Mouse (Mus musculus) layer of hippocampus, postnatal 36 days (tissue): ENCODE results near the gene Plpp2. TPM values are rescaled to one million over a fixed set of nuclear protein-coding genes. Genes with fewer than 3 reads are reported as not detected.

Experiments
- DNase-seq, 2 experiments: peaks; one replicate each; pipeline ENCODE4 v3.0.0; 2022
- microRNA-seq, 2 experiments: library from miRNA; unstranded; fragments of <30 nt; microRNA quantifications; one replicate each; pipeline ENCODE4 v1.2.0; 2021
- total RNA-seq, 2 experiments: library from RNA; stranded (reverse); gene quantifications; 2 replicates each; pipeline ENCODE4 v1.2.3; 2021

Plpp2 gene
- total RNA-seq, 2 experiments from 2014 or later = 5.3 to 5.9 TPM

DNA sequence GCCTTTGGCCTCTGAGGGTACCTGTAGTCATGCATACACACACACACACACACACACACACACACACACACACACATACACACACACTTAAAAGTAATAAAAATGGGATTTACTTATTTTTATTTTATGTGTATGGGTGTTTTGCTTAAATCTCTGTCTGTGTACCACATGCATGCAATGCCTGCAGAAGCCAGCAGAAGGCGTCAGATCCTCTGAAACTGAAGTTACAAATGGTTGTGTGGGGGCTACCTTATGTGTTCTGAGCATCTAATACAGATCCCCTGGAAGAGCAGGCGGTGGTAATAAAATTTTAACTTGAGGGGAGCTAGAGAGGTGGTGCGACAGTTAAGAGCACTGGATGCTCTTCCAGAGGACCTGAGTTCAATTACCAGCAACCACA, 5.5 kb downstream of the Plpp2 start:
- no peak for DNase-seq

DNA sequence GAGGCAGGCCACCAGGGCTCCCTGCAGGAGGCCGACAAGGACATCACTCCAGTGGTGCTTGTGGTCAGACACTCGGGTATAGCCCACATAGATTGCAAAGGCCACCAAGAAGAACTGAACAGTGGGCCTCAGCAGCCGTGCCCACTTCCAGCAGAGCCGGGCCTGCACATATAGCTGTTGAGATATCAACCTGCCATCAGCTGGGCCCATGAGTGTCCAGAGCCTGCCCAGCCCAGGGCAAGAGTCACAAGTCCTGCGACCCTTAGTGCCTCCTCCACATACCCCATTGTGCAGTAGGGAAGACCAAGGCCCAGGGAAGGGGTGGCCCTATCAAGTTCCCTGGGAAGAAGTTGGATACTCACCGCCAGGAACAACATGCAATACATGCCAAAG, 6.1 kb downstream of the Plpp2 start:
- no peak for DNase-seq

DNA sequence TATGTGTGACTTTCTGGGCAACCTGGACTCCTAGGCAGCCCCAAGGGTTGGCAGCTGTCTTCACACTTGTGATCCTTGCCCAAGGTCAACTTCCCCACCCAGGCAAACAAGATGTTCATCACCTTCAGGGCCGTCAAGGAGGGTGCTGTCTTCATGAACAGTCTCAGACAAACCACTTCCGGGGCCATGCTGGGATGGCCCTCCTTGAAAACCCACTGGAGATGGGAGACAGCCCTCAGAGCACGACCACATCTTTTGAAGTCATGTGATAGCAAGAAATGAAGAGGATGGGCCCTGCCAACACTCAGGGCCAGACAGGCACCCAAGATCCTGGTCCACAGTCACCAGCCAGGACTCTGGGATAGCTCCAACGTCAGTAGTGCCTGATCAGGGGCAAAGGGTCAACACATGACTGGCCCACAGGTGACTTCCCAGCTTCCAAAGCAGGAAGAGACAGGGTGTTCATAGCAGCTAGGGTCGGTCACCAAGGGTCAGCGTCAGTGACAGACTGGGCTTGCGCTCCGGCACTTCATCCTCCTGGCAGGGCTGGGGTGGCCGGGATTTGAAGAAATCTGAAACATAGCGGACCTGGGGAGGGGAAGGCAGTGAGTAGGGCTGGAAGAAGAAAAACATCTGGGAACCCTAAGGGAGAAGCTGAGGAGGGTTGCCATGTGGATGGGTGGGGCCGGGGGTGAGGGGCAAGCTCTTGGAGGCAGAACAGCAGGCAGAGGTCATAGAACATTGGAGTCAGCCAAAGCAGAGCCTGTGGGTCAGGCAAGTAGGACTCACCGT, 6.7 kb downstream of the Plpp2 start:
- DNase-seq = no peak

DNA sequence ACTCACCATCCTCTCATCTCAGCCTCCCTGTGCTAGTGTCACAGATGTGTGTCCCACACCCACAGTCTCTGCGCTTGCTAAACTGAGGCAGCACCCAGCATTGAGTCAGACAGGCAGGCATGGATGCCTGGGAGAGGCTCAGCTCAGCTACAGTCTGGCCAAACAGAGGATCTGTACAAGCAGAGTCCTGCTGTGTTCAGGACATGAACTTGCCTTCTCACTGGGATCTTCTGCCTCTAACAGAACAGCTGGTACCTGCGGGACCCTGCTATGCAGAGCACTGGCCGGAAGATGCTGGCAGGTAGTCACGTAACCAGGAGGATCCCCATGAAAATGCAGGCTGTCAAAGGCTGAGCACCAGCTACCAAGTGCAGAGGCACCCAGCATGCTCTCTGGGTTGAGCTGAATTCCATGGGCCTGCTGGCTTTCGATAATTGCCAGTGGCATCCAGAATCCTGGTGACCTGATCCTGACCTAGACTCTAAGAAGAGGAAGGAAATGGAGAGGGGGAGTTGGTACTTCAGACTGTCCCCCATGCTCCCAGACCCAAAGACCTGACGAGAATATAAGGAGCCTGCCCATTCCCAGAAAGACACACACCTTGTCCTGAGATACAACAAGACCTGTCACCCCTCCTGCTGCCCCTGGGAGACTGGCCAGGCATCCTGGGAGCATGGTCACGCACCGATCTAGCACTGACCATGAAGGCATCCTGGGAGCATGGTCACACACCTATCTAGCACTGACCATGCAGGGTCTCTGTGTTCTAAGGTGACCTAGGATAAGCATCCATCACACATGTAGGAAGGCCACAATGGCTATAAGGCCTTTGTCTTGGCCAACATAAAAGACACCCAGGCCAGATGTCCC, 7.9 kb downstream of the Plpp2 start:
- DNase-seq = no peak

DNA sequence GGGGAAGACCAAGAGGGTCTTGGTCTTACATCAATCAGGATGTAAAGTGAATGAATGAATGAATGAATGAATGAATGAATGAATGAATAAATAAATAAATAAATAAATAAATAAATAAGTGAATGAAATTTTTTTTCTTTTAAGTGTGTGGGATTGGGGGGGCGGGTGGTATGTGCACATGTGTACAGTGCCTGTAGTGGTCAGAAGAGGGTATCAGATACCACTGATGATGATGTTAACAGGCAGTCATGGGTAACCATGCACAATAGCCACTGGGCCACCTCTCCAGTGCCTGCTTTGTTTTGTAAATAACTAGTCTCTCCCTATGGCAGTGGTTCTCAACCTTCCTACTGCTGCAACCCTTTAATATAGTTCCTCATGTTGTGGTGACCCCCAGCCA, 9.2 kb downstream of the Plpp2 start:
- no peak for DNase-seq

DNA sequence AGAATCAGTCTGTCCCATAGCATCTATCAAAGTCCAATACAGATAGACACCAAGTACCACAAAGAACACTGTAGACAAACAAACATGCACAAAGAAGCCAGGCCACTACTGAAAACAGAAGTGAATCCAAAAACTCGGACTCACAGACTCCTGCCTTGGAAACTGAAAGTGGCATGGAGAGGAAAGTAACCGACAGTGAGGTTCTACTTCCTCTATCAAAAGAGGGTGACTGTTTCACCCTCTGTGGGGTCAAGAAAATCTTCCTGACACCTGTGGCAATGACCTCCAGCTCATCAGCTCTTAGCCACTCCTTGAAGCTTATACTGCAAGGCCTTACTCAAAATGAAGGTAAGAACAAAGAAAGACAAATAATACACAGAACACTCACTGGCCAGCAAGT, 26.9 kb downstream of the Plpp2 start:
- DNase-seq = no peak

DNA sequence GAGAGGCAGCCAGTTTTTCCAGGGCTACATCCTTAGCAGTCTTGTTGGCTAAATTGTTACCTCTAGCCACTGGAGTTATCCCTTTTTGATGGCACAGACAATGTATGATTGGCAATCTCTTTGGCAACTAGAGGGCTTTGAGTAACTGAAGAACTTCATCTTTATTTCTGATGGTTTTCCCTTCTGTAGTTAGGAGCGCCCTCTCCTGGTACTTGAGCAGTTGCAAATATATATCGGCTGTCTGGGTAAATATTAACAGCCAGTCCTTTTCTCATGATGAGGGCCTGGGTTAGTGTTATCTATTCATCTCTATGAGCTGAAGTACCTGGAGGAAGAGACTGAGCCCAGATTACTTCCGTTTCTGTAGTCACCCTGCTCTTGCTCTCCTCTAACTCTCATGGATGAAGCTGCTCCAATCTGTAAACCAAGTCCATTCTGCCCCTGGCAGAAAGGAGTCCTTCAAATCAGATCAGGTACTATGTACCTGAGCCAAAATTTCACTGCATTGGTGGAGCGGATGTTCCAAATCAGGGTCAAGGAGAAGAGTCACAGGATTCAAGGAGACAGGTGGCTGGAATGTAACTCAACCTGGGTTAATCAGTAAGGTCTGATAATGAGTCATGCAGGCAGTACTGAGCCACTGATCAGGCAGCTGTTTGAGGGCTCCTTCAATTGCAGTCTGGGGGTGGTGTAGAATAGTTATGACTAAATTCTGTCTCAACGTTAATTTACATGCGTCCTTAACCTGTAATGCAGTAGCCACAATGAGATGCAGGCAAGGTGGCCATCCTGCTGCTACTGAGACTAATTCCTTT, 30.6 kb downstream of the Plpp2 start:
- DNase-seq = no peak

DNA sequence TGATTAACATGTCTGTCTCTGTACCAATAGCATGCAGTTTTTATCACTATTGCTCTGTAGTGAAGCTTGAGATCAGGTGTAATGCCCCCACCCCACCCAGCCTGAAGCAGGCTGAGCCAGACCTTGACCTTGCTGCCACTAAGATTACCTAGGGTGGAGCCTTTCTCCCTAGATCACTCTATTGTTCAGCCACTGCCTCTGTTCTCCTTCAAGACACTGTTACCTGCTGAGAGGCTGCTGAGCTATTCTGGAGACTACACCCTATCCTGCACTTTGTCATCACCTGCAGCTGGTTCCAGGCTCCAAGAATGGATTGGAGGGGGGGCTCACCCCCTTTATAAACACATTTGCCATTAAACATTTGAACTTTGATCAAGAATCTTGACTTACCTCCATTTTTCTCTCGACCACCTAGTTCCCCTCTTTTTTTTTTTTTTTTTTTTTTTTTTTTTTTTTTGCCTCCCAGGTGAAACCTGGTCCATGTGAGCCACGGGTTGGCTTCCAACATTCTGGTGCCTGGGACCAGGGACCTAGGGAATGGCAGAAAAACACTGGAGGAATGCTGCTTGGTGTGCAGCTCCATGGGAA, 36.8 kb downstream of the Plpp2 start:
- DNase-seq = no peak

DNA sequence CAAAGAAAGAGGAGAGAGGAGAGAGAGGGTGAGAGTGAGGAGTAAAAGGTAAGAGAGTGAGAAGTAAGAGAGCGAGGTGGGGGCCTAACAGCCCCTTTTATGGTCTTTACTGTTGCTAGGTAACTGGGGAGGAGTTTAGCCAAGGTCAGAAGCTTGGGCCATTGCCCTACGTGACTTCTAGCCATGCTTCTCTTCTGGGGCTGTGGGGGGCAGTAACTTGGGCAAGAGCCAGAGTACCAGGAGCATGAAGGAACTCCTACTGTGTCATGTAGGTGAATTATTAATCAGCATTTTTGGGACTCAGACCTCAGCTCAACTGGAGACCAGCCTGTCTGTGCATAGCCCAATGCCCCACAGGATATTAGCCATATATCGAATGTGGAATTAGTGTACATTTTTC, 37.7 kb downstream of the Plpp2 start:
- no peak for DNase-seq

Small RNA genes lying within 50 kb of the gene (microRNA-seq; reads per million reads assigned to microRNA genes)
- gene Mir6909 = 0.30 to 1.3 reads per million in 2 experiments

Other genes with a start within 250 kb of the Plpp2 start
- gene Vmn2r82, start 177.3 kb downstream of the Plpp2 start, total RNA-seq = not detected
- not detected for gene Vmn2r83, start 65.1 kb downstream of the Plpp2 start, total RNA-seq
- gene Mier2, start 21.4 kb upstream of the Plpp2 start, total RNA-seq = 10 to 100 TPM; 54.0 to 60.9 TPM
- gene Theg, start 53.5 kb upstream of the Plpp2 start, total RNA-seq = under 1 TPM in 1 of 2 experiments, not detected in 1; 0.60 TPM
- 10 to 100 TPM; 14.6 to 14.8 TPM for gene C2cd4c, start 80.2 kb upstream of the Plpp2 start, total RNA-seq
- 10 to 100 TPM; 44.0 to 44.8 TPM for gene Shc2, start 104.1 kb upstream of the Plpp2 start, total RNA-seq
- under 1 TPM in 1 of 2 experiments, not detected in 1; 0.61 TPM for gene Odf3l2, start 111.9 kb upstream of the Plpp2 start, total RNA-seq
- gene Madcam1, start 130.8 kb upstream of the Plpp2 start, total RNA-seq = not detected
- gene Tpgs1, start 135.6 kb upstream of the Plpp2 start, total RNA-seq = 10 to 100 TPM; 64.6 to 68.3 TPM
- gene Cdc34, start 148.4 kb upstream of the Plpp2 start, total RNA-seq = 10 to 100 TPM; 67.0 to 70.2 TPM
- 1 to 10 TPM; 2.4 to 2.5 TPM for gene Gzmm, start 155.2 kb upstream of the Plpp2 start, total RNA-seq
- 100 to 1,000 TPM; 555 to 610 TPM for gene Bsg, start 170.7 kb upstream of the Plpp2 start, total RNA-seq
- 100 to 1,000 TPM; 106 to 118 TPM for gene Hcn2, start 182.8 kb upstream of the Plpp2 start, total RNA-seq
- gene Polrmt, start 212.8 kb upstream of the Plpp2 start, total RNA-seq = 10 to 100 TPM; 50.1 to 52.6 TPM
- 1 to 10 TPM; 1.1 to 1.3 TPM for gene Fgf22, start 221.3 kb upstream of the Plpp2 start, total RNA-seq
- gene Rnf126, start 233.2 kb upstream of the Plpp2 start, total RNA-seq = 10 to 100 TPM; 81.4 to 82.9 TPM
- 1 to 10 TPM; 1.3 to 1.8 TPM for gene Fstl3, start 243.5 kb upstream of the Plpp2 start, total RNA-seq